Mouse (Mus musculus) thymus, postnatal 36 days (tissue): ENCODE measurements around the gene Hdgfl2.
A peak's percentile ranks its signal among the peaks of the same experiment; 100 is the strongest.

Source experiments
- DNase-seq, 2 experiments: peaks; one replicate each; pipeline ENCODE4 v3.0.0; 2022; ENCODE audit warnings: mixed read lengths in 2 of 2

Gene Hdgfl2

DNA sequence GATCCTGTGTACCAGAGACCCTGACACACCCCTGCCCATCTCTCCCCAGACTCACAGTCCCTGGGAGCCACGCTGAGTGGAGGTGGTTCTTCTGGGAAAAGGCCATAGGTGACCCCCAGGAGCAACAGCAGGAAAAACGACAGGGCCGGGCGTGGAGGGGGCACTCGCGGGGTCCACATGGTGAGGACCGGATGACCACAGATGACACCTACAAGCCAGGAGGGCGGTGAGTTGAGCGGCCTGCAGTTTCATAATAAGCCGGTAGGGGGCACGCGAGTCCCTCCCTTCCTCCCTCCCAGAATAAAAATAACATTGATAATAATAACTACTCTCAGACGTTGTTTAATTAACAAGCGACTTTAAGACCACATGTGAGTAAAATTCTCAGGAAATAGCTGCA is 53.2 kb downstream of the Hdgfl2 start:
- peak; percentile 59 to 60 for DNase-seq

DNA sequence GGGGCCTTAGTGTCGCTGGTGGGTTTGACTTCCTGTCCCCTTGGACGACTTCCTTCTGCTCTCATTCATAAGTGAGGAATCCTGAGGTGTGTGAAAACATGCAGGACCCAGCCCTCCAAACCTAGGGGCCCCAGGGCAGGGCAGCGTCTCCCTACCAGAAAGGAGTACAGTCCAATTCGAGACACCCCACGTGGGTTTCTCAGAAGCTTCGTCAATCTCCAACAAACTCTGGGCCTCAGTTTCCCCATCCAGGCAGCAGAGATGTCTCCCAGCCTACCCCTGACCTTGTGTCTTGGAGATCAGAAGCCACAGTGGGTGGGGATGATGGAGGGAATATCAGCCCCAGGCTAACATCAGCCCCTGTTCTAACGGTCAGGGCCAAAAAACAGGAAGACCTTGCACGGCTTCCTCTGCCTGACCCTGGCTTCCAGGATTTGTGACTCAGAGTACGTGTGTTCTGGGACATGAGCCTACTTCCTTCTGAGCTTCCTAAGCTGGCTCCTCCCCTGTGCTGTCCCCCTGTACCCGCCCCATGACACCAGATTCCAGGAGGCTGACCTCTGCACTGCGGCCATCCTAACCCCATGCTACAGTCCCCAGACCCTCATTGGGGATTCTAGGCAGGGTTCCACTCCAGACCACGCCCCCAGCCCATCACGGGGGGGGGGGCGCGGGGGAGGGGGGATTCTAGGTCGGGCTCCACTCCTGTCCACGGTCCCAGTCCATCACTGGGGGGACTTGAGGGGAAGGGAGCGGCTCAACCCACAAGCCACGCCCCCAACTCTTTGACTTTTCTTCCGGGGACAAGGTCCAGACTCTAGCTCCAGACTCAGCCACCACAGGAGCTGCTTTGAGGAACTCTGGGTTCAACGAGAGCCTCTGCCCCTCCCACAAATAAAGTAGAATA is 54.3 kb downstream of the Hdgfl2 start:
- DNase-seq: no peak

DNA sequence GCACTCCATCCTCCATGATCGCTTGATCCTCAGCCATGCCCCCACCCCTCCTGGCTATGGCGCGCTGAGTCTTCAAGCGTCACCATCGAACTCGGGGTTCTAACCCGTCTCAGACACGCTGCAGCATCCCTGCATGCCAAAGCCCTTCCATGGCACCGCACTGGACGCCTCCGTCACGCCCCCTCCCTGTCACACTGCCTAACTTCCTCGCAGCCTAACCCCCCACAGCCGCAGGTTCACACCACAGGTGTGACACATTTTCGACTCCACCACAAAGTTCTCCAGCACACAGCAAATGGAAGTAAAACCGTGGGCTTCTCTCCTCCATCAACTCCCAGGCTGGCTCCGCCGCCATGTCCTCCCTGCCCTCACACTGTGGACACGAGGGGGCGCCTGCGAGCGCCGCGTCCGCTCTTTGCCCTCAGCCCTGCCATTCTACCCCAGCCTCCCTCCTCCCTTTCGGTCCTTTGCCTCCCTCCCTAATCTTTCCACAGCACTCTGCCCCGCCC is 55.1 kb downstream of the Hdgfl2 start:
- DNase-seq: peak; percentile 73

DNA sequence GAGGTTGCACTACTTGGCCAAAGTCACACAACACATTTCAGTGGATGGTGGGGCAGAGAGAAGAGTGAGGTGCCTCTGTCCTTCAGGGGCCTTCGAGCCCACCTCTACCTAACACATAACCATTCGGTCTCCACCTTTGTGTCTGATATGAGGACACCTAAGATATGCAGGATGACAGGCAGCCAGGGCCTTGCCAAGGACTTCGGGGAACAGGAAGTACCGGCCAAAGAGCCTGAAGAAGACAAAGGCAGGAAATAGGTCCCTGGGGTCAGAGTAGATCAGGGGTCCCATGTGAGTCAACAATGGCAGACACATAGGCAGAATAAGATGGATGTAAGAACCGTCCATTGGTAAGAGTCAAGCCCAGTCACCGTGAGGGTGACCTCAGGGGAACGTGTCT is 57.1 kb downstream of the Hdgfl2 start:
- DNase-seq: no peak

DNA sequence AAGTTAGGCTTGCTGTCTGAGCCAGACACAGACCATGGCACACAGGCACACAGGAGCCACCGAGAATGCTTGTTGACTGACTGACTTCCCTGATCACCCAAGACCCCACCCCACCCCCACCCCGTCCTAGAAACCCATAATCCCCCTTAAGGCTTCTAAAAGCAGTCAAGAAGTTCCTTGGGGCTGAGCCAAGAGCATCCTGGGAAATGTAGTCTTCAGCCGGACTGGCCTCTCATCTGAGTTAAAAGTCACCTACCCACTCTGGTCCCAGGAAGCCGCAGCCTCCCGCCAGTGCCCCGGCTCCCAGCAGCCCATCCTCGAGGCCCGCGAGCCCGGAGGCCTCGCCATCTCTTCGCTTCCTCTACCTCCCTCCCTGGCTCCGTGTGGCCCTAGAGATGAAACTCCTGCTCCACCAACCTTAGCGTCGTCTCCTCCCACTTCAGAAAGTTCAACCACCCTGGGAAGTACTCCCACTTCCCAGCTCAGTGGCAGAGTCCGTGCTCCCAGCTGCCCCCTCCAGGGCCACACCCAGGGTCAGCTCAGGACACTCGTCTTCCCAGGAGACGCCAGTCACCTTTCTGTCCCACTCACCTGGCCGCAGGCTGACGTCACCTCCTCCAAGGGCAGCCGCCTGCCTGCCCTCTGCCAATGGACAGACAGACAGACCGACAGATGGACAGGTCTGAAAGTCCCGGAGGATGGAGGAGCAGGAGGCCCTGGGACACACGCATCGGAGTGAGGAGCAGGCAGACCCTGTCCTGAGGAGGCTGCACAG is 58.6 kb downstream of the Hdgfl2 start:
- no peak for DNase-seq

DNA sequence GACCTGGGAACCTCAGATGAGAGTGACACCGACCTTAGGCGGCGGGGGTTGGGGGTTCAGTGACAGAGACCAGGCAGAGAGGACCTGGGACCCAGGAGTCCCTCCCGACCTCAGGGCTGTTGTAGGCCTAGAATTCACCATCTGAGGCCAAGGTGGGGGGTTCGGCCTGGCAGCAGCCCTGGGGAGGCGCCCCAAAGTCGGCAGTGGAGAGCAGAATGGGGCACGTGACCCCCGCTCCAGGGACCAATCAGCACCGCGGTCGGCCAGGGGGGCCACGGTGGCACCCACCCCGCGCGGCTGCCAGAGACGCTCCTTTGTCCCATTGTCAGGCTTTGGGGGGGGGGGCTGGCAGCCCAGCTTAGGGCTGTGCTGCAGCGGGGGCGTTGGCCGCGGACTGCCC is 59.9 kb downstream of the Hdgfl2 start:
- no peak for DNase-seq

DNA sequence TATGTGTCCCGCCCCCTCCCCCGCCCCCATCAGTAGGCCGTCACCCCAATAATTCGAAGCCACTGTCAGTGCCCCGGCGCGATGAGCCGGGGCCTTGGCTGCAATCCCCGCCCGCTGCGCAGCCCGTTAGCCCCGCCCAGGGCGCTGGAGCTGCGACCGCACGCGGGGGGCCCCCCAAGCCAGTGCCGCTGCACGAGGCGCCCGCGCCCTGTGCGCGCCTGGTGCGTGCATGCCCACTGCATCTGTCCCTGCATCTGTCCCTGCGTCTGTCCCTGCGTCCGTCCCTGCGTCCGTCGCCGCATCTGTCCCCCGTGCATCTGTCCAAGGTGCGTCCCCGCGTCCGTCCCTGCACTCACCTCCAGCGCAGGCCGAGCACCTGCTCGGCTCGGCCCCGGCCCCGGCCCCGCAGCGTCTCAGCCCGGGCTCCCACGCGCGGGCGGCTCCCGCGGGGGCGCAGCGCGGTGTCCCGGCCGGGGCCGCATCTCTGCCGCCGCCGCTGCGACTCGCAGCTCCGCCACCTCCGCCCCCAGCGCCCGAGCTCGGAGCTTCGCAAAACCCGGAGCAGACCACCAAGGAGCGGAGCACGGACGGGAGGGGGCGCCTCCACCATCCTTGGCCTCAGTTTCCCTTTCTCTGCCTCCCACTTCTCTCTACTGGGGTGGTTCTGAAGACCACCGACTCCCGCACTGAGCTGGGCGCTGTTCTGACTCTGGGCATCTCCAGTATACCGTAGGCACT is 60.6 kb downstream of the Hdgfl2 start, which contains the start of gene Sema6b:
Gene Sema6b, minus strand, starts transcription at position 486 of the 738 bp plus-strand sequence.
- DNase-seq: peak; percentile 74

DNA sequence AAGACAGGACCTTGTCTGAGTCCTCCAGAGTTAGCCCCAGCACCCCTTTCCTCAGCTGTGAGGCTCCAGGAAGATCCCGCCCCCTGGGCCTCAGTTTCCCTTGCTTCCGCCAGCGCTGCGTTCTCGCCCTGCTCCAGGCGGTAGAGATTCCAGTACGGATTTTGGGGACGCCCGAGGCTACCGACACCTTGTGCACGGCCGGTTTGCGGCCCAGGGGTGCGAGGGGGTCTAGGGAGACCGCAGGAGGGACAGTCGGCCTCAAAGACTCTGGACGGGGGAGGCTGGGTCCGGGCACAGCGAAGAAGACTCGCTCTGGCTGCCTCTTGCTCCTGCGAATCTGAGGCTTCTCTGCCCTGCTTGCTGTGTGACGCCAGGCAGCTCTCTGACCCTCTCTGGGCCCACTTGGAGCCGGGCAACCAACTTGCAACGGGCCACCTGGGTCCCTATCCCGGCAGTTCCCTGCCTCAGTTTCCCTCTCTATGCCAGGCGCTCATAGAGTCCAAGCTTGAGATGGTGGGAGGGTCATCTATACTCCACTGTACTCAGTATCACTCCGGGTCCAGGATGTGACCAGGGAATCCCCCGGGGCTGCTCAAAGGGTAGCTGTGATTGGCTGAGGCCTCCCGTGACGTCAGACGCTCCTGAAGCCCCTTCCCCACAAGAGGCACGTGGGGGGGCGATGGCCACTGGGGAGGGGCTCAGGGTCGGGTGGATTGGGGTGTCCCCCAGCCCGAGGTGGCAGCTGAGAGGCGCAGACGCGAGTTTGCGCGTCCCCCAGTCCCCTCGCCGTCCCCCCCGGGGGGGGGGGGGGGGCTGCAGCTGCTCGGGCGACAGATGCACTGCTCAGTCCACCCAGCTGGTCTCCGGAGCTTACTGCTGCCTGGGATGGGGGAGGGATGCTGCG is 62.5 kb downstream of the Hdgfl2 start:
- DNase-seq: peak in 1 of 2 experiments; percentile 43

DNA sequence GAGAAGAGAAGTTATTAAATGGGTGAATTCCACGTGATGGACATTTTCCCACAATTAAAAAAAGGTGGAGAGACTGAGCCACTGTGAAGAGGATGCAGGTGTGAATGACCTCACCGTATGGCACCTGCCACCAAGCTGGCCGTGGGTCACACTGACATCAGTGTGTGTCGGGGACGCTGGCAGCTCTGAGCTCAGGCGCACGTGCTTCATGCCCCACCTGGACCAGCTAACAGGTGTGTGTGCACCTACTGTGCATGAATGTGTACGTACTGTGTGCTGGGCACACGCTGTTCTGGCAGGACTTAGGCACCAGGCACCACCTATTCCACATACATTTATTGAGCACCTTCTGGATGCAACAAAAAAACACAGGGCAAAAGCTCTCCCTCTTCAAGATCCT is 65.1 kb downstream of the Hdgfl2 start:
- DNase-seq: no peak

DNA sequence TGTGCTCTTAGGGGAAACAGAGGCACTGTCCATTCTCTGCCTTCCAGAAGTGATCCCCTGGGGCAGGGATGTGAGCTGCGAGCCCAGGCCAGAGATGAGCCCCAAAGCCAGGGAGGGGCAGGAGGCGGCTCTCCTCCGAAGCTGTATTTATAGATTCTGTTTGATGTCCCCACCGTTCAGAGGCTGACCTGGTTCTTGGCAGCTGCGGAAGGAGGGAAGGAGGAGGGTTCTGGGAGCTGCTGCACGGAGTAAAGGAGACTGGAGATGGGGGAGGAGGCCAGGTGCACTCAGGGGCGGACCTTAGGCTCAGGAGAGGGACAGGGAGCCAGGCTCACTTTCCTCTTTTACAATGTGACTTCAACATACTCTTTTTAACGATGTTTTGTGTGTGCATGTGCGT is 66.7 kb downstream of the Hdgfl2 start:
- DNase-seq: no peak

DNA sequence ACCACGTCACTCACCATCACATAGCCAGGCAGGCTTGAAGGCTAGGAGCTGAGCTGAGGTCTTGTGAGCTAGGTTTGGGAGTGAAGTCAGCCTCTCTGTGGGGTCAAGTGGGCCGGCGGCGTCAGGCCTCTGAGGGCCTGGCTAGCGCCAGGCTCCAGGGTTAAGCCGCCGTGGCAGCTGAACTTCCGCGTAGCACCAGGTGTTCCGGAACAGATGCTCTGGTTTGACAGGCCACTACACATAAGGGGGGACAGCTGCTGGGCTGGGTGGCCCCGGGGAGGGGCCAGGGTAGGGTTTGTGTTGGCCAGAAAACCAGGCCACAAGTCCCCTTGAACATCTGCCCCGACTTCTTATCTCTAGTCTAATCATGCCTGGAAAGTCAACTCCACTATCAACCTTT is 68.0 kb downstream of the Hdgfl2 start:
- DNase-seq: no peak

DNA sequence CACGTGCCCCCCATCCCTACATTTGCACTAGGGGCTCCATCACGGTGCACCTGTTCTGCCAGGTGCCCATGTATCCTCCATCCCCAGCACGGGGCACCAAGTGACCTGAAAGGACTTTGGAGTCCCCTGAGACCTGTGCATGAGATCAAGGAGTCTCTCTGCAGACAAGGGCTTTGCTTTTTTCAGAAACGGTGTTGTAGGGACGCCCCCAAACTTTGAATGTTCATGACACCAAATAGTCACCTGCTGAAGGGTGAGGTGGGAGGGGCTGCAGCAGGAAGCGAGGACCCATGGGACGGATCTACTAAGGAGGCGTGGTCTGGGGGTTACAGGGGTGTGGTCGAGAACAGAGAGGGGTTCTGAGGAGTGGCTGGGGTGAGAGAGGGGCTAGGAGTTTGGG is 68.8 kb downstream of the Hdgfl2 start:
- no peak for DNase-seq

DNA sequence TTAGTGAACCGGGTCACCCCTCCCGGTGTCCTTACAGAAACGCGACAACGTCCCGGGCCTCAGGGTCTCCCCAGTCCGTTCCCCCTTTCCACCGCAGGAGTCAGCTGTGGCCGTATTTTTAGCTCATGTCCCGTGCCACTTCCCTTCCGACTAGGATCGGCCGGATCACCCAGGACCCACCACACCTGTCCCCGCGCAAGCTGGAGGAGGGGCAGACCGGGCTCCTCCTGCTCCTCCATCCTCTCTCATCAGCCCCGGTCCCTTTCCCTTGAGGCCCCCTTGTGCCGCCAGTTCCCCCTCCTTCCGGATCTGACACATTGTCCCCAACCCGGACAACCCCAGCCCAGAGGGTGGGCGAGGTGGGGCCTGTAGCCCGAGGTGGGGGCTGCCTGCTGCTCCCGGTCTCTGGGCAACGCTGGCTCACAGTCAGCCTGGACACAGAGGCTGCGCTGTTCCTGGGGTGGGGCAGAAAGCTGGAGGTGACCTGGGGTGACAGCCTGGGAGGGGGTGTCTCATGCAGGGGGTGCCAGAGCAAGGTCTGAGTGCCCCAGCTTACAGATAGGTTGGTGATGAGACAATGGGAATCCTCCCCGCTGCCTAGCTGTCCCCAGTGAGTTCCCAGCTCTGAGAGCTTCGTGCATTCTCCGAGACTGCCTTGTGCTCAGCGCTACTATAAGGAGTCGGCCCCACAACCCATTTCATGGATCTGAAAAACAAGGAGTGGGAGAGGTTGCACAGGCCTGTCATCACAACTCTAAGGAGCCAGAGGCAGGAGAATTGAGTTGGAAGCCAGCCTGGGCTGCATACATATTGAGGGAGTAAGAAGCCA is 69.6 kb downstream of the Hdgfl2 start:
- DNase-seq: no peak

DNA sequence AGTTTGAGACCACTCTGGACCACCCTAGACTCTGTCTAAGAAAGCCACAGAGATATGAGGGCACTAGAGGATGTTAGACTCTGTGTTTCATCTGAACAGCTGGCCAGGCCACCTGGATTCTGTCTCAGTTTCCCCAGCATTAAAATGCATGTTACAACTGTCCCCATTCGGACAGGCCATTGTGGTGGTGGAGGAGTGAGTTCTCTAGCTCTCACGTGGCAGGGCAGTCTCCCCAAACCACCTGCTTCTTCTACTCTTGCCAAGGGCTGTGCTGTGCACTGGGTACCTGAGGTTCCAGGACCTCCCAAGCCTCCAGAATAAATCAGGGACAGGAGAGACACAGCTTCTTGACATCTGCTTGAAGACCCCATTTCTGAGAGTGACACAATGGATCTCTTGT is 70.5 kb downstream of the Hdgfl2 start:
- no peak for DNase-seq
